Comparison of ENCODE assay signal across 16 mouse cellular contexts in genomic region chr6:50818891-50819541, GRCm38 (mm10).
A peak's percentile ranks its signal among the peaks of the same experiment; 100 is the strongest.
DNase-seq lines count a peak whose midpoint lies in the region; ATAC-seq lines count a peak whose summit lies in the region.
"Had no signal": no experiment of that assay in that cellular context is flagged by ENCODE, and none has a peak within 500 bp of the region (broad histone marks: within the 10 kb centered on the region; RNA-seq: fewer than 3 reads in every experiment).

No protein-coding gene starts in this region.

- H3K27ac ChIP-seq in heart, embryonic 10.5 days, result peak overlapping the region; percentile 12; the same call in 1 of the 2 replicates
- H3K27ac ChIP-seq in heart, embryonic 12.5 days (ENCODE audit: poor library complexity, severe bottlenecking), result no peak overlapping the region
- H3K27ac ChIP-seq in midbrain, embryonic 10.5 days (replicated peaks), result peak overlapping the region; percentile 91
- no peak overlapping the region for H3K27ac ChIP-seq in midbrain, embryonic 16.5 days (ENCODE audit: low read length)
- peak overlapping the region; percentile 31; the same call in 1 of the 2 replicates for H3K27ac ChIP-seq in embryonic facial prominence, embryonic 12.5 days
- H3K27ac ChIP-seq: forebrain, embryonic 15.5 days; heart, embryonic 15.5 days; hindbrain, embryonic 15.5 days; liver, embryonic 14.5 days had no signal

- H3K27me3 ChIP-seq in heart, embryonic 10.5 days (ENCODE audit: insufficient read depth, poor library complexity, severe bottlenecking), result peaks cover 20% of the 10 kb centered on the region
- H3K27me3 ChIP-seq in heart, embryonic 12.5 days (replicated peaks), result no peaks in the 10 kb centered on the region; the same call in 1 of the 2 replicates
- H3K27me3 ChIP-seq in midbrain, embryonic 10.5 days (ENCODE audit: low read depth, poor library complexity, severe bottlenecking), result peaks cover 26% of the 10 kb centered on the region
- H3K27me3 ChIP-seq in midbrain, embryonic 16.5 days (ENCODE audit: control insufficient read depth, insufficient read depth, low read depth, low read length), result no peaks in the 10 kb centered on the region
- H3K27me3 ChIP-seq in embryonic facial prominence, embryonic 12.5 days, result no peaks in the 10 kb centered on the region
- H3K27me3 ChIP-seq: forebrain, embryonic 15.5 days; hindbrain, embryonic 15.5 days had no signal

- H3K36me3 ChIP-seq in heart, embryonic 10.5 days, result no peaks in the 10 kb centered on the region
- H3K36me3 ChIP-seq in heart, embryonic 12.5 days, result no peaks in the 10 kb centered on the region
- no peaks in the 10 kb centered on the region for H3K36me3 ChIP-seq in midbrain, embryonic 10.5 days
- H3K36me3 ChIP-seq in midbrain, embryonic 16.5 days (ENCODE audit: control insufficient read depth, insufficient read depth, low read length), result no peaks in the 10 kb centered on the region
- H3K36me3 ChIP-seq in embryonic facial prominence, embryonic 12.5 days, result no peaks in the 10 kb centered on the region
- H3K36me3 ChIP-seq: forebrain, embryonic 15.5 days; heart, embryonic 15.5 days; hindbrain, embryonic 15.5 days had no signal

- no peaks in the 10 kb centered on the region for H3K9me3 ChIP-seq in heart, embryonic 10.5 days
- no peaks in the 10 kb centered on the region for H3K9me3 ChIP-seq in heart, embryonic 12.5 days (replicated peaks)
- no peaks in the 10 kb centered on the region for H3K9me3 ChIP-seq in midbrain, embryonic 10.5 days (replicated peaks)
- no peaks in the 10 kb centered on the region for H3K9me3 ChIP-seq in midbrain, embryonic 16.5 days (replicated peaks; ENCODE audit: control insufficient read depth, low read length, poor library complexity, severe bottlenecking)
- H3K9me3 ChIP-seq in embryonic facial prominence, embryonic 12.5 days, result no peaks in the 10 kb centered on the region
- H3K9me3 ChIP-seq: forebrain, embryonic 15.5 days; heart, embryonic 15.5 days; hindbrain, embryonic 15.5 days had no signal

- ATAC-seq in heart, embryonic 12.5 days (ENCODE audit: insufficient number of reproducible peaks, low FRiP score), result no peak
- no peak for ATAC-seq in midbrain, embryonic 16.5 days
- ATAC-seq in embryonic facial prominence, embryonic 12.5 days (ENCODE audit: insufficient number of reproducible peaks, insufficient read depth, low FRiP score, low TSS enrichment), result no peak
- ATAC-seq: forebrain, embryonic 15.5 days had no signal

- no peak for DNase-seq in heart, embryonic 10.5 days (ENCODE audit: low spot score)
- no peak for DNase-seq in midbrain, embryonic 10.5 days (ENCODE audit: low spot score)
- peak; percentile 44 to 63 for DNase-seq in kidney, postnatal 4 days
- no peak for DNase-seq in spleen, postnatal 36 days (ENCODE audit: low spot score in 2 of 2)
- no peak for DNase-seq in thymus, postnatal 25 days
- DNase-seq: B cell, adult 2 months; cerebellum, adult 8-10 months; gastrocnemius, postnatal 10 days; lung, postnatal 10 days had no signal

- WGBS in heart, embryonic 10.5 days, result 59% methylated on average over 10 of the region's 10 CpGs
- WGBS in heart, embryonic 12.5 days, result 65% methylated on average over 10 of the region's 10 CpGs
- 66% methylated on average over 10 of the region's 10 CpGs for WGBS in midbrain, embryonic 10.5 days
- WGBS in midbrain, embryonic 16.5 days, result 64% methylated on average over 10 of the region's 10 CpGs
- 66% methylated on average over 10 of the region's 10 CpGs for WGBS in embryonic facial prominence, embryonic 12.5 days

- no peak overlapping the region for H3K4me2 ChIP-seq in heart, embryonic 12.5 days
- no peak overlapping the region for H3K4me2 ChIP-seq in midbrain, embryonic 16.5 days (ENCODE audit: low read length)
- no peak overlapping the region for H3K4me2 ChIP-seq in embryonic facial prominence, embryonic 12.5 days (replicated peaks)
- H3K4me2 ChIP-seq: forebrain, embryonic 15.5 days; heart, embryonic 15.5 days; hindbrain, embryonic 15.5 days had no signal

- no peak overlapping the region for H3K9ac ChIP-seq in heart, embryonic 12.5 days
- H3K9ac ChIP-seq in midbrain, embryonic 16.5 days (ENCODE audit: low read depth, low read length), result no peak overlapping the region
- no peak overlapping the region for H3K9ac ChIP-seq in embryonic facial prominence, embryonic 12.5 days
- H3K9ac ChIP-seq: forebrain, embryonic 15.5 days; heart, embryonic 15.5 days; hindbrain, embryonic 15.5 days; liver, embryonic 14.5 days had no signal

- peaks cover 45% of the 10 kb centered on the region for H3K4me1 ChIP-seq in heart, embryonic 10.5 days
- peaks cover 48% of the 10 kb centered on the region for H3K4me1 ChIP-seq in heart, embryonic 12.5 days (replicated peaks)
- peaks cover 89% of the 10 kb centered on the region for H3K4me1 ChIP-seq in midbrain, embryonic 10.5 days
- peaks cover 40% of the 10 kb centered on the region for H3K4me1 ChIP-seq in midbrain, embryonic 16.5 days (ENCODE audit: control insufficient read depth, insufficient read depth, low read length)
- peaks cover 42% of the 10 kb centered on the region for H3K4me1 ChIP-seq in embryonic facial prominence, embryonic 12.5 days

- H3K4me3 ChIP-seq in heart, embryonic 10.5 days, result no peak overlapping the region
- H3K4me3 ChIP-seq in heart, embryonic 12.5 days, result no peak overlapping the region
- H3K4me3 ChIP-seq in midbrain, embryonic 10.5 days, result no peak overlapping the region
- H3K4me3 ChIP-seq in midbrain, embryonic 16.5 days (ENCODE audit: low read depth, low read length), result no peak overlapping the region
- no peak overlapping the region for H3K4me3 ChIP-seq in embryonic facial prominence, embryonic 12.5 days
- H3K4me3 ChIP-seq: forebrain, embryonic 15.5 days; heart, embryonic 15.5 days; hindbrain, embryonic 15.5 days had no signal

Comparison
In these comparisons a context has a peak if more than half of its experiments do, and no peak if none do; other contexts are left out.
1. H3K27ac ChIP-seq: peak in heart, embryonic 10.5 days (single experiment), midbrain, embryonic 10.5 days (single experiment) and embryonic facial prominence, embryonic 12.5 days (single experiment); none in heart, embryonic 12.5 days (single experiment) and midbrain, embryonic 16.5 days (single experiment).
2. DNase-seq: peak in kidney, postnatal 4 days (2 of 2); none in heart, embryonic 10.5 days (single experiment), midbrain, embryonic 10.5 days (single experiment), spleen, postnatal 36 days (0 of 2) and thymus, postnatal 25 days (single experiment).